ENCODE assay signal across 9 mouse cellular contexts in genomic region chr2:124609711-124610585, GRCm38 (mm10).
DNase-seq lines count a peak whose midpoint lies in the region; ATAC-seq lines count a peak whose summit lies in the region.
"Had no signal": no experiment of that assay in that cellular context is flagged by ENCODE, and none has a peak within 500 bp of the region (broad histone marks: within the 10 kb centered on the region; RNA-seq: fewer than 3 reads in every experiment).

No protein-coding gene starts in this region.

- no peaks in the 10 kb centered on the region for H3K9me3 ChIP-seq in embryonic facial prominence, embryonic 15.5 days (replicated peaks)
- no peaks in the 10 kb centered on the region for H3K9me3 ChIP-seq in heart, embryonic 10.5 days
- H3K9me3 ChIP-seq in limb, embryonic 13.5 days = no peaks in the 10 kb centered on the region
- no peaks in the 10 kb centered on the region for H3K9me3 ChIP-seq in midbrain, embryonic 13.5 days

- H3K4me3 ChIP-seq in embryonic facial prominence, embryonic 15.5 days (replicated peaks) = peak overlapping the region; percentile 81
- H3K4me3 ChIP-seq in heart, embryonic 10.5 days = peak overlapping the region; percentile 86
- H3K4me3 ChIP-seq in limb, embryonic 13.5 days = peak overlapping the region; percentile 81
- peak overlapping the region; percentile 73 for H3K4me3 ChIP-seq in midbrain, embryonic 13.5 days (replicated peaks)

- DNase-seq in thymus, adult 18-20 months = peak; percentile 13 to 18
- DNase-seq in thymus, postnatal 0 days (ENCODE audit: low spot score) = no peak
- DNase-seq in heart, embryonic 10.5 days (ENCODE audit: low spot score) = peak; percentile 91
- DNase-seq in kidney, adult 8-10 months = peak; percentile 76 to 80
- peak; percentile 47 to 53 for DNase-seq in spleen, postnatal 36 days (ENCODE audit: low spot score in 2 of 2)

- H3K9ac ChIP-seq in embryonic facial prominence, embryonic 15.5 days = peak overlapping the region; percentile 49
- peak overlapping the region; percentile 82 for H3K9ac ChIP-seq in limb, embryonic 13.5 days
- H3K9ac ChIP-seq in midbrain, embryonic 13.5 days (replicated peaks) = peak overlapping the region; percentile 76

- ATAC-seq in embryonic facial prominence, embryonic 15.5 days (ENCODE audit: insufficient number of reproducible peaks, low FRiP score, low TSS enrichment, low read depth) = peak; percentile 91
- ATAC-seq in limb, embryonic 13.5 days (ENCODE audit: low FRiP score, low read depth) = peak; percentile 91
- peak; percentile 87 for ATAC-seq in midbrain, embryonic 13.5 days

- peak overlapping the region; percentile 96 for H3K27ac ChIP-seq in embryonic facial prominence, embryonic 15.5 days (replicated peaks)
- peak overlapping the region; percentile 94 for H3K27ac ChIP-seq in heart, embryonic 10.5 days
- peak overlapping the region; percentile 90 for H3K27ac ChIP-seq in limb, embryonic 13.5 days
- H3K27ac ChIP-seq in midbrain, embryonic 13.5 days = peak overlapping the region; percentile 87

- H3K36me3 ChIP-seq in embryonic facial prominence, embryonic 15.5 days = no peaks in the 10 kb centered on the region
- no peaks in the 10 kb centered on the region for H3K36me3 ChIP-seq in heart, embryonic 10.5 days
- H3K36me3 ChIP-seq in limb, embryonic 13.5 days = no peaks in the 10 kb centered on the region
- no peaks in the 10 kb centered on the region for H3K36me3 ChIP-seq in midbrain, embryonic 13.5 days

- peaks cover 10% of the 10 kb centered on the region for H3K4me1 ChIP-seq in embryonic facial prominence, embryonic 15.5 days
- H3K4me1 ChIP-seq in heart, embryonic 10.5 days = peaks cover 55% of the 10 kb centered on the region
- H3K4me1 ChIP-seq in limb, embryonic 13.5 days = peaks cover 19% of the 10 kb centered on the region
- H3K4me1 ChIP-seq in midbrain, embryonic 13.5 days (replicated peaks) = peaks cover 42% of the 10 kb centered on the region

- peak overlapping the region; percentile 82 for H3K4me2 ChIP-seq in embryonic facial prominence, embryonic 15.5 days (replicated peaks)
- peak overlapping the region; percentile 91 for H3K4me2 ChIP-seq in limb, embryonic 13.5 days (replicated peaks)
- H3K4me2 ChIP-seq in midbrain, embryonic 13.5 days (replicated peaks) = peak overlapping the region; percentile 81

- under 1% methylated on average over 80 of the region's 80 CpGs for WGBS in embryonic facial prominence, embryonic 15.5 days
- under 1% methylated on average over 78 of the region's 80 CpGs for WGBS in heart, embryonic 10.5 days
- WGBS in limb, embryonic 13.5 days = under 1% methylated on average over 78 of the region's 80 CpGs
- under 1% methylated on average over 73 of the region's 80 CpGs for WGBS in midbrain, embryonic 13.5 days

- H3K27me3 ChIP-seq in embryonic facial prominence, embryonic 15.5 days = peaks cover 4% of the 10 kb centered on the region; the same call in 1 of the 2 replicates
- no peaks in the 10 kb centered on the region for H3K27me3 ChIP-seq in heart, embryonic 10.5 days (ENCODE audit: insufficient read depth, poor library complexity, severe bottlenecking)
- peaks cover 54% of the 10 kb centered on the region for H3K27me3 ChIP-seq in limb, embryonic 13.5 days
- H3K27me3 ChIP-seq in midbrain, embryonic 13.5 days = peaks cover 25% of the 10 kb centered on the region
- H3K27me3 ChIP-seq: CH12.LX had no signal
